In genomic region chr11:59316517-59316916, GRCm38 (mm10) we compare ENCODE assay signal across 31 mouse cellular contexts. TPM values are rescaled to one million over a fixed set of nuclear protein-coding genes. Genes with fewer than 3 reads are reported as not detected.
"Had no signal": no experiment of that assay in that cellular context is flagged by ENCODE, and none has a peak within 500 bp of the region (broad histone marks: within the 10 kb centered on the region; RNA-seq: fewer than 3 reads in every experiment).

No protein-coding gene starts in this region.

- H3K27ac ChIP-seq: gastrocnemius, adult 2 months; heart, embryonic 10.5 days; hindbrain, embryonic 10.5 days; hindbrain, embryonic 12.5 days; hindbrain, embryonic 14.5 days; intestine, embryonic 15.5 days; kidney, postnatal 0 days; layer of hippocampus, adult 2 months; left cerebral cortex, adult 2 months; limb, embryonic 13.5 days; liver, embryonic 13.5 days; liver, embryonic 15.5 days had no signal

- H3K4me3 ChIP-seq: gastrocnemius, adult 2 months; heart, embryonic 10.5 days; heart, embryonic 12.5 days; hindbrain, embryonic 10.5 days; hindbrain, embryonic 12.5 days; intestine, embryonic 15.5 days; layer of hippocampus, adult 2 months; left cerebral cortex, adult 2 months; limb, embryonic 13.5 days; liver, embryonic 13.5 days; liver, embryonic 15.5 days had no signal

- H3K9me3 ChIP-seq: heart, embryonic 10.5 days; heart, embryonic 12.5 days; hindbrain, embryonic 10.5 days; hindbrain, embryonic 12.5 days; intestine, embryonic 15.5 days; limb, embryonic 13.5 days; liver, embryonic 13.5 days; liver, embryonic 15.5 days had no signal

- H3K9ac ChIP-seq: heart, embryonic 12.5 days; hindbrain, embryonic 12.5 days; hindbrain, embryonic 14.5 days; intestine, embryonic 15.5 days; limb, embryonic 13.5 days; liver, embryonic 13.5 days; liver, embryonic 15.5 days had no signal

- H3K4me2 ChIP-seq: heart, embryonic 12.5 days; hindbrain, embryonic 12.5 days; hindbrain, embryonic 14.5 days; intestine, embryonic 15.5 days; limb, embryonic 13.5 days; liver, embryonic 11.5 days; liver, embryonic 13.5 days; liver, embryonic 15.5 days had no signal

- DNase-seq: gastrocnemius, adult 2 months; gastrocnemius, postnatal 10 days; gastrocnemius, postnatal 25 days; heart, adult 18-20 months; heart, postnatal 10 days; heart, postnatal 4 days; kidney, adult 18-20 months; kidney, adult 8-10 months; kidney, postnatal 25 days; kidney, postnatal 4 days; liver; liver, embryonic 13.5 days had no signal

- H3K36me3 ChIP-seq: heart, embryonic 10.5 days; heart, embryonic 12.5 days; hindbrain, embryonic 10.5 days; hindbrain, embryonic 12.5 days; intestine, embryonic 15.5 days; limb, embryonic 13.5 days; liver, embryonic 13.5 days; liver, embryonic 15.5 days had no signal

- H3K4me1 ChIP-seq: liver, embryonic 13.5 days; liver, embryonic 15.5 days had no signal

- ATAC-seq: hindbrain, embryonic 16.5 days; inflammation-experienced regulatory T-cells, adult 6 months; intestine, embryonic 15.5 days; intestine, postnatal 0 days had no signal

RNA-seq across cellular contexts. Expression of gene Wnt9a, which starts 9.8 kb away (rescaled TPM):
- polyA plus RNA-seq: inflammation-experienced regulatory T-cells, adult 6 months had no signal

RNA-seq across cellular contexts. Expression of gene Wnt3a, which starts 26.0 kb away (rescaled TPM):
- polyA plus RNA-seq: heart, embryonic 14.5 days; heart, embryonic 16.5 days; intestine, embryonic 15.5 days; intestine, postnatal 0 days; kidney, embryonic 14.5 days; kidney, postnatal 0 days; liver, embryonic 11.5 days; liver, embryonic 13.5 days; liver, embryonic 15.5 days had no signal

RNA-seq across cellular contexts. Expression of gene Prss38, which starts 58.9 kb away (rescaled TPM):
- polyA plus RNA-seq: heart, embryonic 10.5 days; heart, embryonic 12.5 days; heart, embryonic 14.5 days; heart, embryonic 16.5 days; hindbrain, embryonic 10.5 days; hindbrain, embryonic 12.5 days; hindbrain, embryonic 14.5 days; hindbrain, embryonic 16.5 days; intestine, embryonic 15.5 days; intestine, postnatal 0 days; kidney, embryonic 14.5 days; kidney, postnatal 0 days; limb, embryonic 11.5 days; liver, embryonic 11.5 days; liver, embryonic 13.5 days; liver, embryonic 15.5 days had no signal
